Mouse (Mus musculus) liver, embryonic 11.5 days (tissue): ENCODE measurements at regions not wholly inside any gene's neighbourhood (a gene's known extent, or its start where the extent isn't known, plus 50 kb on each side); places are given as distances from the start of the nearest gene placed in this dataset.

Experiments used
- ATAC-seq: fragments of 200-750 bp; cut with Nextera tagmentation; replicated peaks from 2 replicates; pipeline ENCODE4 v1.8.0; 2017; ENCODE audit warnings: moderate number of reproducible peaks, mild to moderate bottlenecking, moderate TSS enrichment, moderate library complexity; ENCODE audit not compliant: low FRiP score
- DNase-seq: peaks from one replicate; pipeline ENCODE4 v3.0.0-alpha.2; 2017; ENCODE audit warnings: low spot score
- H3K27ac ChIP-seq: fragments of 300-500 bp; sonication (generic); 2 replicates; pipeline ENCODE4 v1.5.1; 2014; ENCODE audit warnings: mild to moderate bottlenecking, low read depth, low read length, control low read depth
- H3K27me3 ChIP-seq: fragments of 300-500 bp; sonication (generic); replicated peaks from 2 replicates; pipeline ENCODE4 v1.6.1; 2014; ENCODE audit warnings: low read length, mixed read lengths; ENCODE audit not compliant: control insufficient read depth, insufficient read depth
- H3K36me3 ChIP-seq: fragments of 300-500 bp; sonication (generic); 2 replicates; pipeline ENCODE4 v1.6.1; 2014; ENCODE audit warnings: mild to moderate bottlenecking, low read length, moderate library complexity, mixed read lengths; ENCODE audit not compliant: control insufficient read depth, insufficient read depth
- H3K4me1 ChIP-seq: fragments of 300-500 bp; sonication (generic); replicated peaks from 2 replicates; pipeline ENCODE4 v1.6.1; 2014; ENCODE audit warnings: low read length, mixed read lengths; ENCODE audit not compliant: control insufficient read depth, insufficient read depth
- H3K4me2 ChIP-seq: fragments of 300-500 bp; sonication (generic); 2 replicates; pipeline ENCODE4 v1.6.1; 2014; ENCODE audit warnings: mild to moderate bottlenecking, control low read depth, moderate library complexity
- H3K4me3 ChIP-seq: fragments of 300-500 bp; sonication (generic); 2 replicates; pipeline ENCODE4 v1.5.1; 2014; ENCODE audit warnings: low read depth, low read length, control low read depth
- H3K9ac ChIP-seq: fragments of 300-500 bp; sonication (generic); 2 replicates; pipeline ENCODE4 v1.6.1; 2014; ENCODE audit warnings: low read depth, low read length, control low read depth
- H3K9me3 ChIP-seq: fragments of 300-500 bp; sonication (generic); 2 replicates; pipeline ENCODE4 v1.6.1; 2016; ENCODE audit warnings: low read length, inconsistent platforms, mixed read lengths; ENCODE audit not compliant: control insufficient read depth
- WGBS: fragments of 180-500 bp; shearing (Covaris S2); extraction: QIAGEN DNeasy Blood & Tissue Kit; methylation state at CpG from one replicate; pipeline ENCODE4 v1.1.7; 2014; 5-methylcytosine and 5-hydroxymethylcytosine counted together

GRCm38 (mm10) chr9:52591188-52591587 is 88.4 kb downstream of the AI593442 start:
- Histone ChIP-seq H3K4me3 (no peak overlapping the region), H3K9ac (no peak overlapping the region), H3K4me2 (no peak overlapping the region), H3K4me1 (no peaks in the 10 kb centered on the region), H3K36me3 (no peaks in the 10 kb centered on the region), H3K9me3 (no peaks in the 10 kb centered on the region), H3K27me3 (no peaks in the 10 kb centered on the region), H3K27ac (no peak overlapping the region)
- DNase-seq, result no peak
- ATAC-seq, result no peak
- 80% methylated on average over 3 of the region's 3 CpGs for WGBS

GRCm38 (mm10) chr9:52574066-52574465 is 105.5 kb downstream of the AI593442 start:
- Histone ChIP-seq H3K36me3 (no peaks in the 10 kb centered on the region), H3K9ac (no peak overlapping the region), H3K9me3 (no peaks in the 10 kb centered on the region), H3K27me3 (no peaks in the 10 kb centered on the region), H3K4me3 (no peak overlapping the region), H3K4me2 (no peak overlapping the region), H3K27ac (no peak overlapping the region), H3K4me1 (no peaks in the 10 kb centered on the region)
- 81% methylated on average over 4 of the region's 4 CpGs for WGBS
- DNase-seq (no peak), ATAC-seq (no peak)

DNA sequence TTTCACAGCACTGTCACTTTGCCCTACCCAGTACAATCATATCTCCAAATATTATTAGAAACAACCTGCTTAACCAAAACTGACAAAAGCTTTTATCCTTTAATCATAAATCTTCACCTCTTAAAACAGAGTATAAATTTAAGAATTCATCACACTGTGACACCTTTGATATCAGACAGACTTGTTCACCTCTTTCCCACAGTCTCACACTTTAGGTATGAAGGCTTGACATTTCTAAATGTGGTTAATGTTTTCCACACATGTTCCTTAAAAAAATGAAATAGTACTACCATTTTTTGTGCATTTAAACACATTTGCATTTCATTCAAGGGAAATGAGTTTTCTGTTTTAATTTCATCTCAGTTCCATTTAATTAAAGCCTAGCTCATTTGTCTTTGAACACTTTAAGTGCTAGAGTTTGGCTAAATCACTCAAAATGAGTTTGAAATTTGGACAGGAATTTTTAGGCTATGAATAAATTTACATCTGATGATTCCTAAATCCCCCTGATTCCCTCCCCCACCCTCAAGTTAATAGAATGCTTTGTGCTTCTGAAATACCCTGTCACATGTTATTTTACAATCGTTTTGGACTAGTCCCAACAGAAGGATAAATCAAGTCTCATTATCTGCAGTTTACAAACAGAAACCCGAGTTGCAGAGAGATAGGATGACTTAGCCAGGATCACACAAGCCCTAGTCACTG is 127.9 kb downstream of the AI593442 start:
- DNase-seq (no peak), ATAC-seq (no peak)
- Histone ChIP-seq H3K36me3 (no peaks in the 10 kb centered on the region), H3K9ac (no peak overlapping the region), H3K4me2 (no peak overlapping the region), H3K27ac (no peak overlapping the region), H3K27me3 (no peaks in the 10 kb centered on the region), H3K4me3 (no peak overlapping the region), H3K9me3 (no peaks in the 10 kb centered on the region), H3K4me1 (no peaks in the 10 kb centered on the region)
- 45% methylated on average over 2 of the region's 2 CpGs for WGBS

DNA sequence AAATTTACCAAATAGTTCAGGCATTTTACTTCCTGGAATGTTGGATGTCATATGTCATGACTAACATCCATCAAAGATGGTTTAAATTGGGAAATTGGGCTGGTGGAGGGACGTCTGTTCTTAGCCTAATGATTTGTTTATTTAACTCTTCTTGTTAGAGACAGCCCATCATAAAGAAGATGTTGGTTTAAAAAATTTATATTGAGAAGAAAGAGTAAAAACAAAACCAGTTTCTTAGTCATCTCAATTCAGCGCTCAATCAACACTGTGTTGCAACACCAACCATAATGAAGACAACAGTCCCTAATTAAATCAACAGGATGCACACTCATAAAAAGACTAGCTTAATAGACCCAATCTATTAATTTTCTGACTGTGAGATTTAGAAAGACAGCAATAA is 133.5 kb downstream of the AI593442 start:
- no peaks in the 10 kb centered on the region for H3K4me1 ChIP-seq
- H3K4me3 ChIP-seq, result no peak overlapping the region
- WGBS, result 66% methylated on average over 2 of the region's 2 CpGs
- H3K27ac ChIP-seq, result no peak overlapping the region
- no peaks in the 10 kb centered on the region for H3K9me3 ChIP-seq
- no peaks in the 10 kb centered on the region for H3K36me3 ChIP-seq
- ATAC-seq (no peak), DNase-seq (no peak)
- no peak overlapping the region for H3K4me2 ChIP-seq
- no peak overlapping the region for H3K9ac ChIP-seq
- H3K27me3 ChIP-seq, result no peaks in the 10 kb centered on the region

- WGBS, result 67% methylated on average over 3 of the region's 3 CpGs
Observed at GRCm38 (mm10) chr9:52539086-52539485, 140.5 kb downstream of the AI593442 start.

DNA sequence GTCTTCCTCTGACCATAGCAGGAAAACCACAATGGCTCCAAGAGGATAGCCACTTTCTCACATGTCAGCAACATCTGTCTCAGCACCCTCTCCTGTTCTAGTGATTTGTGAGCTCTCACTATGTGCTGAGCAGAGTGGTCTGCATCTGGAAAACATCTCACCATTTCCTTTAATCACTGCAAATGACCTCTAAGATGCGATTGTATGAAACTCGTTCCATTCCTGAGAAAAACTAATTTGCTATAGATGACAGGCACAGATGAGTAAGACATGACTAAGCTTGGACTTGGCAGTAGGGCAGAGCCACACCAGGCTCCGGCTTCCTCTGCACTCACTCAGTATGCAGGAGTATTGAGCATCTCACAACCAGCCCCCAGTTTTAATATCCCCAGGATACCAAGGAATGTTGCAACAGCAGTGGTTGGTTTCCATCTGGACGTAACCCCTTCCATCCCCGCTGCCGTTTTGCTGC is 150.1 kb downstream of the AI593442 start:
- DNase-seq (no peak), ATAC-seq (no peak)
- Histone ChIP-seq H3K9me3 (no peaks in the 10 kb centered on the region), H3K4me3 (no peak overlapping the region), H3K27ac (no peak overlapping the region), H3K27me3 (no peaks in the 10 kb centered on the region), H3K36me3 (no peaks in the 10 kb centered on the region), H3K9ac (no peak overlapping the region), H3K4me2 (no peak overlapping the region), H3K4me1 (no peaks in the 10 kb centered on the region)
- WGBS, result 75% methylated on average over 6 of the region's 6 CpGs

More at GRCm38 (mm10) chr9:52539086-52539485, 140.5 kb downstream of the AI593442 start:
- no peaks in the 10 kb centered on the region for H3K9me3 ChIP-seq
- no peaks in the 10 kb centered on the region for H3K27me3 ChIP-seq
- no peaks in the 10 kb centered on the region for H3K36me3 ChIP-seq
- no peak overlapping the region for H3K4me2 ChIP-seq
- no peaks in the 10 kb centered on the region for H3K4me1 ChIP-seq
- no peak overlapping the region for H3K9ac ChIP-seq
- no peak overlapping the region for H3K4me3 ChIP-seq
- H3K27ac ChIP-seq, result no peak overlapping the region
- DNase-seq (no peak), ATAC-seq (no peak)

DNA sequence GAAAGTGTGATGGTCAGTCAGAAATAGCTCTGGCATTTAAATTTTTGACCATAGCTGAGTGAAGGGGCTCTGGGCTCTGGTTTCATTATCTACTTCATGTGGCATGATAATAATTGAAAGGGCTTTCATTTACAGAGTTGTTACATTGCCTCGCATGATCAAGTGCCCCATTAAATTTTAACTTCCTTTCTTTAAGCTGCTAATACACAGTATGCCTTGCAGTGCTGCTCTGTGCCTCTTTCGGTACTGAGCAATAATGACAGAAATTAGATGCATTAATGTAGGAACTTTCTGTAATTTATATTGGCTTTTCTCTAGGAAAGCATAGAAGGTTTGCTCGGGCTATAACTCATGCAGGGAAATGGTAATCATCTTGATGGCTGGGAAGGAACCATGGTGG is 179.1 kb downstream of the AI593442 start:
- H3K9ac ChIP-seq, result no peak overlapping the region
- H3K27ac ChIP-seq, result no peak overlapping the region
- 86% methylated on average over 3 of the region's 3 CpGs for WGBS
- no peaks in the 10 kb centered on the region for H3K4me1 ChIP-seq
- no peak overlapping the region for H3K4me3 ChIP-seq
- H3K27me3 ChIP-seq, result no peaks in the 10 kb centered on the region
- no peak overlapping the region for H3K4me2 ChIP-seq
- no peaks in the 10 kb centered on the region for H3K36me3 ChIP-seq
- ATAC-seq (no peak), DNase-seq (no peak)
- no peaks in the 10 kb centered on the region for H3K9me3 ChIP-seq

GRCm38 (mm10) chr9:52495483-52496270 is 183.9 kb downstream of the AI593442 start:
- Histone ChIP-seq H3K9me3 (no peaks in the 10 kb centered on the region), H3K27me3 (no peaks in the 10 kb centered on the region), H3K4me2 (no peak overlapping the region), H3K4me3 (no peak overlapping the region), H3K9ac (no peak overlapping the region), H3K27ac (no peak overlapping the region), H3K4me1 (no peaks in the 10 kb centered on the region), H3K36me3 (no peaks in the 10 kb centered on the region)
- 54% methylated on average over 8 of the region's 8 CpGs for WGBS
- DNase-seq (no peak), ATAC-seq (no peak)
